Mouse (Mus musculus): ENCODE measurements around the gene Tlr12.
A peak's percentile ranks its signal among the peaks of the same experiment; 100 is the strongest.
"Not testable (repeated sequence)": the region's sequence is repeated elsewhere in the genome, so short reads cannot be mapped to it uniquely, and the experiment has no call there.

Gene Tlr12

DNA sequence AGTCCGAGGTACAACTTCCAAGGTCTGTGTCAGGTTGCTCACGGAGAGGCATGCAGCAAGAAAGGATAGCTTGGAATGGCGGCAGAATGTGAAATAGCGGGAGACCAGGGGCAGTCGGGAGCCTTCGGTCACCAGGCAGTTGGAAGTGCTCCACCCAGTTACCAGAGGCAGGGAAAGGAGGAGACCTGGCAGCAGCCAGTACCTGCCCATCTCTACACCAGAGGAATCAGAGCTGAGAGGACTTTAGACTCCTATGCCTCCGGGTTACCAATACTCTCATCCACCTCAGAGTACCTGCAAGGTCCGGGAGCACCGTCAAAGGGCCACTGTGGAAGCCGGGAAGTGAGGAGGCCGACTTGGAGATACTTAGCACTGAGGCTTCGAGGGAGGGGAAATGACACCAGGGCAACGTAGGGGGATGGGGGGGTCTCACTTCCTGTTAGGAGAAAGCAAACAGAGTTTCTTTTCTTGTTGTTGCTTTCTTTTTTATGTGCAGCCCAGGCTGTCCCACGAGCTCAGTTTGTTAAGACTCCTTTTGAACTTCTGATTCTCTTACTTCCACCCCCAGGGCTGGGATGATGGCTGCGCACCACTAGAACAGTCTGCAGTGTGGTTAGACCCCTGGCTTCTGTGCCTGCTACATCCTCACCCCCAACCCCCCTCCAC lies at the start of gene Tlr12:
TSS of gene Tlr12 (minus strand) at position 374 of the 666 bp plus-strand sequence.
- no peak for DNase-seq (ENCODE audit: low spot score)

GRCm38 (mm10) chr4:128667195-128667594 lies 48.8 kb upstream of the Tlr12 start:
- DNase-seq (ENCODE audit: low spot score) = not testable (repeated sequence)

GRCm38 (mm10) chr4:128666362-128666761 lies 47.9 kb upstream of the Tlr12 start:
- DNase-seq (ENCODE audit: low spot score) = not testable (repeated sequence)

- no peak for DNase-seq (ENCODE audit: low spot score)
These were observed 45.6 kb upstream of the Tlr12 start for GRCm38 (mm10) chr4:128664002-128664401.

GRCm38 (mm10) chr4:128661063-128661462 lies 42.6 kb upstream of the Tlr12 start:
- DNase-seq (ENCODE audit: low spot score) = no peak

DNA sequence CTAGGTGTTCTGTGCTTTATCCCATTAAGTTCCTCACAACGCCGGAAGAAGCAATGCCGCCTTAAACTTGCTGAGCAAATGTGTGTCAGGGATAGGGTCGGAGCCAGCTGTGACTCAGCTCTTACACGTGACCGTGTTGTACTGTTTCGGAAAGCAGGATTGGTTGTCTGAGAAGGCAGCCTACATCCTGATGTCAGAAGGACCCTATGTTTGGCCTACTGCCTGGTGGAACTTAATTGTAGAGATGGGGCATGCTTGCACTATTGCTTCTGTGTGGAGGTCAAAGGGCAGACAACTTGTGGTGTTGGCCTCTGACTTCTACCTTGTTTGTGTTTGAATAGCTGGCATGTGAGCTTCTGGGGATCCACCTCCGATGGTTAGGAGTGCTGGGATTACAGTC lies 41.8 kb upstream of the Tlr12 start:
- DNase-seq (ENCODE audit: low spot score) = no peak

DNA sequence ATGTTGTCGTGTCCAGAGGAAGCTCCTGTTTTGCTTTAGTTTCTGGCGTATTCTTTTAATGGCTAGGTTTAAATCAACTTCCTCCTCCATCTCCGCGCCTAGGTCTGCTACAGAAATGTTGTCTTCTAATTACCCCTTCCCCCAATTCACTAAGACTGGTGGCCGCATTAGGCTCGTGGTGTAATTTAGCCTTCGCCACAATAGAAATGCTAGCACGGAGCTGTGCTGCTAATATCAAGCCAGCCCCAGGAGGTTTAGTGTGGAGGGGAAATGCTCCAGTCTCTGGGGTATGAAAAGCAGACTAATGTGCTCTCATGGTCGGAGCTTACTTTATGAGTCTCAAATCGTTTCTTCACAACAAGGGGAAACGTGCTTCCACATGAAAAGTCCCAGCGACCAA lies 37.0 kb upstream of the Tlr12 start:
- no peak for DNase-seq (ENCODE audit: low spot score)

DNA sequence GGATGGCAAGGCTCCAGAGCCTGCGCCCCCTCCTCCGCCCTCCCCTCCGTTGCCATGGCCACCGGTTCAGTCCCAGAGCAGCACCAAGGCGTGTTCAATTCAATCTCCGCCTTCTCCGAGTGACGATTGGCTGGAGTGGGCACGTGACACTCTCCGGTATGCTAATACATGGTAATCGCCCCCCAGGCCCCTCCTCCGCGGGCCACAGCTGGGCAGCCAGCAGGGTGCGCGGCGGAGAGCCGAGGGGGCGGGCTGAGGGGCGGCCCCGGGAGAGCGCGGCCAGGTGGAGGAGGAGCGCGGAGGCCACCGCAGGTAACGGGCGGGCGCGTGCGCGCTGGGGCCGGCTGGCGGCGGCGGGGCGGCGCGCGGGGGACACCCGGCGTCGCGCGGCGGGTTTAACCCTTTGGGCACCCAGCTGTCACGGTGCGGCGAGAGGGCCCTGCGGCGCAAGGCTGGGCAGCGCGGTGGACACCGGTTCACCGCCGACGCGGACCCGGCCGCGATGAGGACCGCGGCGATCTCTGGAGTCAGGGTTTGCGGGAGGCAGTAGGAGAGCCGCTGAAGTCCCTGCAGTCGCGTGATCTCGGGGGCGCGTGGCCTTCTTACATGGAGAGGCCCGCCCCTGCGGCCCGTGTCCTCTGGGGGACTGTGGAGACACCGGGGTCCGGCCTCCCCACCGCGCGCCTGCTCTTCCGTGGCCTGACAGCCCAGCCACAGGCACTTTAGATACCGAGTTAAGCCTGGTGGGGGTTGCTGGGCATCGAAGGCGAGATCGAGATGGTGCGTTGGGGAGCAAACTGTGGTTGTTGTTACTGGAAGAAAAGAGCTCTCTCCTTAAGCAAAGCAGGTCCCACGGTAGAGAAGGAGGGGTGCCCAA lies 36.3 kb upstream of the Tlr12 start, which contains the start of gene Phc2:
TSS of gene Phc2 (plus strand) at position 198 of the 877 bp plus-strand sequence.
- peak; percentile 97 for DNase-seq (ENCODE audit: low spot score)

DNA sequence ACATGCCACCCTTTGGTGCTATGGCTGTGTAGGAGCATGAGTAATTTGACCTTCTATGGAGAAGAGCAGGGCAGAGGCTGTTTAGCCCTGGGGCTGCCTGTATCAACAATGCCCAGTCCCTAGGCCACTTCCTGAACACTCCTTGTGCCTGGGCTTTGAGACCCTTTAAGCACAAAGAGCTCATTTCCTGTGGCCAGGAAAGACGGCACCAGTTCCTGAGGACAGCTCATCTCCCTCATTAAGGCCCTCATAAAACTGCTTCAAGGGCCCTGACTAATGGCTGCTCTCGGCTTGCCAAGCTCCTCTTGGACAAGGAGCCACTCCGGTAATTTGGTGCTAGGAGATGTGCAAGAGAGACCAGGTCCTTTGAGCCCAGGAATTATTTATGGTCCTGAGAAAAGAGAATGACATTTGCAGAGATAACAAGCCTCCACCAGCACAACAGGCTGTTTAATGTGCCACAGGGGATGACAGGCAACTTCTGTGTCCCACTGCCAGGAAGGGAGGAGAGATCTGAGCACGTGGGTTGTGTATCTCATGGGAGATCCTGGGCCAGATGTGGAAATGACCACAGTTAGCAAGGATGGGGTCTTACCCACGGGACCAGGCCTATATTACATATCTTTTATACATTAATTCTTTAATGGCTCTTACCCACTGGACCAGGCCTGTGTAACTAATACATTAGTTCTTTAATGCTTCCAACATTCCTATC lies 34.3 kb upstream of the Tlr12 start:
- DNase-seq (ENCODE audit: low spot score) = no peak

GRCm38 (mm10) chr4:128651530-128651929 lies 33.1 kb upstream of the Tlr12 start:
- no peak for DNase-seq (ENCODE audit: low spot score)

- DNase-seq (ENCODE audit: low spot score) = no peak
These were observed 30.3 kb upstream of the Tlr12 start for GRCm38 (mm10) chr4:128648567-128649255.

DNA sequence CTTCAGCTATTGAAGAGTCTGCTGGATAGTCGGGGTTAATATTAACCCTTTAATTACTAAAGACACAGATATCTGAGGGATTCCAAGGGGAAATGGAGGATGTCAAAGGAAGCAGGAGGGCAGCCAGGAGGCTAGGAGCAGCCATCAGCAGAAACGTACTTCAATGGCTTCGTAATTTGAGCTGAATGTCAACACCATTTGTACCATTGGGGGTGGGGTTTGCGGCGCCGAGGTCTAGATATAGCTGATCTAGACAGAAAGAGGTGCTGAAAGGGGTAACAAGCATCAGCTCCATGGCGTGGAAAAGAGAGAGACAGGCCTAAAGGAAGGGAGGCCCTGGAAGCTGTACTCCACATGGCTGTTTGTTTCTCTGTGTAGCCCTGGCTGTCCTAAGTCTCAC lies 28.3 kb upstream of the Tlr12 start:
- no peak for DNase-seq (ENCODE audit: low spot score)

- no peak for DNase-seq (ENCODE audit: low spot score)
These were observed 27.5 kb upstream of the Tlr12 start for GRCm38 (mm10) chr4:128645896-128646295.

DNA sequence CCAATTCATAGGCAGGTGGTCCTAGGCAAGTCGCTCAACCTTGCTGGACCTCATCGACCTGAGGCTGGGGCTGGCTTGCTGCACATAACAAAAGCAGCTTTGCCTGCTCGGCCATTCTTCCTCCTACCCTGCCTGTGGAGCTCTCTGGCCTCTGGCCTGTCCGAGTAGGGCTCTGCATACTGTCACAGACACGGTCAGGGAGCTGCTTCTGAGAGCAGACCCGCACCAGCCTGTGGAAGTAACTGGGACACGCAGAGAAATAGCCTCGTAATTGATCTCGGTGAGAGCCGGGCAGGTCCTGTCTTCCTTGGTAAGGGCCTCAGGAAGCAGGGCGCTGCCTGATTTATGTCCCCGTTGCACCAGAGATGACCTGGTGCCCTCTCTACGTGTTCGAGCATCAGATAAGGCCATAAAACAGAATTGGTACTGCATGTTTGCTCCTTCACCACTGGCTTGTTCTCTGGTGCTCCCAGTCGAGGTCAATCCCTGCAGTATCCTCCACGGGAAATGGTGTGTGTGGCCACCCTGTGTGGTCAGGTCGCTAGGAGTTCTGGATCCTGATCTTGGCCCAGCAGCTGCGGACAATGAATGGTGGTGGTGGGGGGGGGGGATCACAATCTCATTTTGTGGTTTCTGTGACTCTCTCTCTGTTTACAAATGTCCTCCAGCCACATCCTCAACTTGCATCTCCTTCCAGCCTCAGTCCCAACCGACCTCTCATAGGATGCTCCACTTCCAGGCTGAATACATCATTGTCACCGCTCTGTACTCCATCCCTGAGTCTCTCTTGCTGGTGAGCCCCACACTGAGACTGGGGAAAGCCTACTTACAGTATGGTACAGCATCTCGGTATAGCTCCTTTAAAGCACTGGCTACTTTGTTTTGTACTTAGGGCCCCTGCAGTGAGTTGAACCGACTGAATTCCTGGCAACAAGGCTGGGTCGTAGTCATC lies 23.6 kb upstream of the Tlr12 start:
- no peak for DNase-seq (ENCODE audit: low spot score)

DNA sequence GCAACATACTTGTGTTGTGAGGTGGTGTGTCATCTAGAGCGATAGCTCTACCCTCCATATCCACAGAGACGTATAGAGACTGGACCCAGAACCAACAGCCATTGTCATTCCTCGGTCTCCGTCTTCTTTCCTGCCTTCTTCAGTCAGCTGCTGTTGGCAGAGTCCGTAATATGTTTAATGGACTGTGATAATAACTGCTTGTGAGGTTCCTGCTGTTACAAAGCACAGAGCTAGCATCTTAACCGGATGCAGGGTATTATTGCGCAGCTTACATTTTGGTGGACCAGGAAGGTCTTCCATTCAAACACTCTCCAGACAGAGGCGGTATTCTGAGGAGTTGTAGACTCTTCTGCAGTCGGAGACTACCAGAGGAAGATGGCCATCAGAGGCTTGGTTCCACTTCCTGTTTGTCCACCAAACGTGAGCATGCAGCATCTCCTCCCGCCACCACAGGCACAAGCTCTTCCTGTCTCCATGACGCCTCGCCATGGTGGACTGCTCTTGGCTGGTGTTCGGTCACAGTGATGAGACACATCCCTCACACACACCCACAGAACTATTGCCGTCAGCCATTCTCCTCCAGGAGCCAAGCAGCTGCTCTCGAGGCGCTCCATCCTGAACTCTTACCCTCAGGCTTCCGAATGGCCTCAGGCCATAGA lies 20.0 kb upstream of the Tlr12 start:
- DNase-seq (ENCODE audit: low spot score) = no peak

DNA sequence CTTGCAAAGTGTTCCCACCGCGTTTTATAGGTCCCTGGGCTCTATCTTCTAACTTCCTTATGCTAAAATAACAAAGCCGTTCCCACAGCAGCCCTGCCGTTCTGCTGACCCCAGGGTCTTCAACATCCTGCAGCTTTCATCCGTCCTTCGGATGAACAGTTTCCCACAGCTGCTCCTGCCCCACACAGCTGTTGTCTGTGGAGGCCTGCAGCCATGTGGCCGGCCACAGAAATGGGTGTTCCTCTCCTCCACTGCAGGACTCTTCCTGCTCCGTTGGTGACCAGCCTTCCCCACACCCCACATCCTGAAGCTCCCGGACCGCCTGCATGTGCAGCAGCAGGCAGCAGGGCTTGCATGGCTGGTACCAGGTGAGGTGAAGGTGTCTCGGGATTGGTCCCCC lies 18.8 kb upstream of the Tlr12 start:
- no peak for DNase-seq (ENCODE audit: low spot score)

DNA sequence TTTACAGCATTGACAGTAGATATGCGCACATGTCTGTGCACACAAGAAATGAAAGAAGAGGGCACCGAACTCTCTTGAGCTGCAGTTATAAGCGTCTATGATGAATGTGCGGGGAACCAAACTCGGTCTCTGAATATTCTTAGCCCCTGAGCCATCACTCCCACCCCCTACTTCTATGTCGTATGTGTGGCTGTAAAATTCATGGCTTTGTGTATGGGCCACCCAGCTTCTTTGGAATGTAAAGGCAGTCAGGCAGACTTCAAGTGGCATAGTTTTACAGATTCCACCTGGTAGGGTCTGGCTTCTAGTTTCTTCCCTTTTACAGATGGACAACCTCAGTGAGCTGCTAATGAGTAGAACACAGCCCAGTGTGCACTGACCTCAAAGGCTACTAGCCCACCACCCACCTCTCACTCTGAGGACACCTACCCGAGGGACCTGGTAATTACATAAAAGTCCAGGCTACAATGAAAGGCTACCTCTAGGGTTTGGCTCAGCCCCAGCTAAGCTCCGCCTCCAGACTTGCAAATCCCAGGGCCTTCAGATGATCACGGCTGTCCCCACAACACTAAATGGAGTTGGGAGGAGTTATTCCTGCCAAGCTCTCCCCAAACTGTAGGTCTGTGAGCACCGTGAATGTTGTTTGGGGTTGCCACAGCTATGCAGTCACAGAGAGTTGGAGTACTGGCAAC lies 17.6 kb upstream of the Tlr12 start:
- DNase-seq (ENCODE audit: low spot score) = no peak

- no peak for DNase-seq (ENCODE audit: low spot score)
These were observed 17.0 kb upstream of the Tlr12 start for GRCm38 (mm10) chr4:128635451-128635850.

DNA sequence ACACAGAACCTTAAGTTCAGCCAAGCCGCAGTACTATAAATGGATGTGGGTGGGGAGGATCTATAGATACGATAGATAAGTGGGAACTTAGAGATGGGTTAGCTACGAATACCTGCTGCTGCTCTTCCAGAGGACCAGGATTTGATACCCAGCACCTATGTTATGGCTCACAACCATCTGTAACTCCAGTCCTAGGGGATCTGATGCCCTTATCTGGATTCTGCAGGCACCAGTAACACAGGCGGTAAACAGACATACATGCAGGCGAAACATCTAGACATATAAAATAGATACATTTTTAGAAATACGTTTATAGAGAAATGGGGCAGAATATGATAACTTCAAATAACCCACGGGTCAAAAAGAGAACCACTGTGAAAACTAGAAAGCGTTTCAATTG lies 2.7 kb upstream of the Tlr12 start:
- DNase-seq (ENCODE audit: low spot score) = no peak

GRCm38 (mm10) chr4:128620572-128620971 lies 2.2 kb upstream of the Tlr12 start:
- DNase-seq (ENCODE audit: low spot score) = no peak

Measured in layer of hippocampus, adult 11-12 months (tissue).